Mouse (Mus musculus) limb, embryonic 12.5 days (tissue): ENCODE results near the gene Gm13304. TPM values are rescaled to one million over a fixed set of nuclear protein-coding genes. Genes with fewer than 3 reads are reported as not detected.
"Not testable (repeated sequence)": the region's sequence is repeated elsewhere in the genome, so short reads cannot be mapped to it uniquely, and the experiment has no call there.

Source experiments
- ATAC-seq: fragments of 200-750 bp; cut with Nextera tagmentation; 2 replicates; pipeline ENCODE4 v1.8.0; 2017; ENCODE audit warnings: low read depth, moderate TSS enrichment; ENCODE audit not compliant: insufficient number of reproducible peaks, insufficient read depth, low FRiP score, low TSS enrichment
- H3K27ac ChIP-seq: fragments of 300-500 bp; sonication (generic); 2 replicates; pipeline ENCODE4 v1.5.1; 2016; ENCODE audit warnings: mild to moderate bottlenecking, moderate library complexity
- H3K27me3 ChIP-seq: fragments of 300-500 bp; sonication (generic); 2 replicates; pipeline ENCODE4 v1.6.1; 2016; ENCODE audit warnings: mild to moderate bottlenecking, moderate library complexity
- H3K36me3 ChIP-seq: fragments of 300-500 bp; sonication (generic); 2 replicates; pipeline ENCODE4 v1.6.1; 2016; ENCODE audit warnings: mild to moderate bottlenecking, moderate library complexity
- H3K4me1 ChIP-seq: fragments of 300-500 bp; sonication (generic); replicated peaks from 2 replicates; pipeline ENCODE4 v1.6.1; 2016
- H3K4me2 ChIP-seq: fragments of 300-500 bp; sonication (generic); 2 replicates; pipeline ENCODE4 v1.6.1; 2016; ENCODE audit warnings: mild to moderate bottlenecking, moderate library complexity
- H3K4me3 ChIP-seq: fragments of 300-500 bp; sonication (generic); replicated peaks from 2 replicates; pipeline ENCODE4 v1.5.1; 2016; ENCODE audit warnings: mild to moderate bottlenecking
- H3K9ac ChIP-seq: fragments of 300-500 bp; sonication (generic); replicated peaks from 2 replicates; pipeline ENCODE4 v1.6.1; 2016; ENCODE audit warnings: mild to moderate bottlenecking, moderate library complexity
- H3K9me3 ChIP-seq: fragments of 300-500 bp; sonication (generic); 2 replicates; pipeline ENCODE4 v1.6.1; 2016; ENCODE audit warnings: mild to moderate bottlenecking, moderate library complexity
- WGBS: fragments of 180-500 bp; shearing (Covaris S2); methylation state at CpG from one replicate; pipeline ENCODE4 v1.1.7; 2016; 5-methylcytosine and 5-hydroxymethylcytosine counted together
- polyA plus RNA-seq: library from polyadenylated mRNA; unstranded; fragments of >200 nt; fragmentation: Nextera tagmentation; extraction: Ambion mirVana; gene quantifications from 2 replicates; pipeline ENCODE4 v1.2.1, GENCODE M21; 2016

The Gm13304 gene
- polyA plus RNA-seq, result 1.3 and 2.0 TPM in 2 replicates

GRCm38 (mm10) chr4:42114517-42114916, at the start of gene Gm13304:
Gm13304 (plus strand) TSS chr4:42114817.
- not testable (repeated sequence) for H3K4me2 ChIP-seq, H3K9me3 ChIP-seq, H3K4me1 ChIP-seq, H3K4me3 ChIP-seq, H3K27me3 ChIP-seq, H3K36me3 ChIP-seq, H3K9ac ChIP-seq, ATAC-seq, H3K27ac ChIP-seq
- WGBS, result no CpG with 5 or more reads among the region's 5 CpGs

GRCm38 (mm10) chr4:42090907-42091306, 23.7 kb upstream of the Gm13304 start, which contains the start of gene Gm3893:
Gm3893 (plus strand) TSS chr4:42091207.
- not testable (repeated sequence) for H3K9ac ChIP-seq, H3K36me3 ChIP-seq, H3K4me3 ChIP-seq, H3K4me2 ChIP-seq, H3K27me3 ChIP-seq, ATAC-seq, H3K4me1 ChIP-seq, H3K27ac ChIP-seq, H3K9me3 ChIP-seq
- no CpG with 5 or more reads among the region's 2 CpGs for WGBS

GRCm38 (mm10) chr4:42153136-42153535, 38.5 kb downstream of the Gm13304 start, which contains the start of gene Gm13306:
Gm13306 (plus strand) TSS chr4:42153436.
- not testable (repeated sequence) for H3K9ac ChIP-seq, H3K27ac ChIP-seq, H3K27me3 ChIP-seq, ATAC-seq, H3K4me1 ChIP-seq, H3K9me3 ChIP-seq, H3K4me3 ChIP-seq, H3K36me3 ChIP-seq, H3K4me2 ChIP-seq
- no CpG with 5 or more reads among the region's 9 CpGs for WGBS

Other genes with a start within 250 kb of the Gm13304 start
- gene Gm21541, start 211.2 kb upstream of the Gm13304 start, polyA plus RNA-seq, result not detected in 2 replicates
- 3.5 and 3.8 TPM in 2 replicates for gene Gm20878, start 173.2 kb upstream of the Gm13304 start, polyA plus RNA-seq
- 0.29 TPM in 1 of 2 replicates, not detected in the other for gene Fam205a4, start 148.8 kb upstream of the Gm13304 start, polyA plus RNA-seq
- not detected in 2 replicates for gene Gm21093, start 80.1 kb upstream of the Gm13304 start, polyA plus RNA-seq
- gene Gm3893, start 23.6 kb upstream of the Gm13304 start, polyA plus RNA-seq, result not detected in 2 replicates
- 1.2 TPM in 1 of 2 replicates, not detected in the other for gene Gm13306, start 38.6 kb downstream of the Gm13304 start, polyA plus RNA-seq
- gene Gm13305, start 53.8 kb downstream of the Gm13304 start, polyA plus RNA-seq, result not detected in 2 replicates
- gene Gm10600, start 125.8 kb downstream of the Gm13304 start, polyA plus RNA-seq, result not detected in 2 replicates
- gene Ccl21b, start 140.9 kb downstream of the Gm13304 start, polyA plus RNA-seq, result not detected in 2 replicates
- gene Gm21953, start 179.4 kb downstream of the Gm13304 start, polyA plus RNA-seq, result not detected in 2 replicates
- 0.26 TPM in 1 of 2 replicates, not detected in the other for gene Fam205a3, start 203.5 kb downstream of the Gm13304 start, polyA plus RNA-seq